Mouse (Mus musculus) heart, embryonic 16.5 days (tissue): ENCODE data around the gene Aox1. TPM values are rescaled to one million over a fixed set of nuclear protein-coding genes. Genes with fewer than 3 reads are reported as not detected.
"Not testable (repeated sequence)": the region's sequence is repeated elsewhere in the genome, so short reads cannot be mapped to it uniquely, and the experiment has no call there.

Experiments
- ATAC-seq: fragments of 200-750 bp; cut with Nextera tagmentation; replicated peaks from 2 replicates; pipeline ENCODE4 v1.8.0; 2017; ENCODE audit warnings: moderate number of reproducible peaks; ENCODE audit not compliant: insufficient read depth, low FRiP score; ENCODE audit errors: extremely low read depth
- H3K27ac ChIP-seq: fragments of 300-500 bp; sonication (generic); 2 replicates; pipeline ENCODE4 v1.5.1; 2014; ENCODE audit warnings: mild to moderate bottlenecking, low read length, control low read depth, moderate library complexity
- H3K27me3 ChIP-seq: fragments of 300-500 bp; sonication (generic); 2 replicates; pipeline ENCODE4 v1.6.1; 2014; ENCODE audit warnings: low read length, mixed read lengths; ENCODE audit not compliant: control insufficient read depth, insufficient read depth
- H3K36me3 ChIP-seq: fragments of 300-500 bp; sonication (generic); 2 replicates; pipeline ENCODE4 v1.6.1; 2014; ENCODE audit not compliant: control insufficient read depth, insufficient read depth
- H3K4me1 ChIP-seq: fragments of 300-500 bp; sonication (generic); 2 replicates; pipeline ENCODE4 v1.6.1; 2014; ENCODE audit warnings: low read length, mixed read lengths; ENCODE audit not compliant: control insufficient read depth, insufficient read depth
- H3K4me2 ChIP-seq: fragments of 300-500 bp; sonication (generic); 2 replicates; pipeline ENCODE4 v1.6.1; 2014; ENCODE audit warnings: low read depth, mild to moderate bottlenecking, control low read depth, low read length
- H3K4me3 ChIP-seq: fragments of 300-500 bp; sonication (generic); 2 replicates; pipeline ENCODE4 v1.5.1; 2014; ENCODE audit warnings: mild to moderate bottlenecking, control low read depth, low read length
- H3K9ac ChIP-seq: fragments of 300-500 bp; sonication (generic); 2 replicates; pipeline ENCODE4 v1.6.1; 2014; ENCODE audit warnings: low read length, control low read depth
- H3K9me3 ChIP-seq: fragments of 300-500 bp; sonication (generic); replicated peaks from 2 replicates; pipeline ENCODE4 v1.6.1; 2016; ENCODE audit warnings: low read length; ENCODE audit not compliant: control insufficient read depth
- WGBS: fragments of 180-500 bp; shearing (Covaris S2); extraction: QIAGEN DNeasy Blood & Tissue Kit; methylation state at CpG from one replicate; pipeline ENCODE4 v1.1.7; 2014; 5-methylcytosine and 5-hydroxymethylcytosine counted together
- polyA plus RNA-seq: library from polyadenylated mRNA; unstranded; fragments of >200 nt; fragmentation: Nextera tagmentation; extraction: Ambion mirVana; gene quantifications from 2 replicates; pipeline ENCODE4 v1.2.1, GENCODE M21; 2015

Aox1 gene
- polyA plus RNA-seq = 0.81 and 0.85 TPM in 2 replicates

DNA sequence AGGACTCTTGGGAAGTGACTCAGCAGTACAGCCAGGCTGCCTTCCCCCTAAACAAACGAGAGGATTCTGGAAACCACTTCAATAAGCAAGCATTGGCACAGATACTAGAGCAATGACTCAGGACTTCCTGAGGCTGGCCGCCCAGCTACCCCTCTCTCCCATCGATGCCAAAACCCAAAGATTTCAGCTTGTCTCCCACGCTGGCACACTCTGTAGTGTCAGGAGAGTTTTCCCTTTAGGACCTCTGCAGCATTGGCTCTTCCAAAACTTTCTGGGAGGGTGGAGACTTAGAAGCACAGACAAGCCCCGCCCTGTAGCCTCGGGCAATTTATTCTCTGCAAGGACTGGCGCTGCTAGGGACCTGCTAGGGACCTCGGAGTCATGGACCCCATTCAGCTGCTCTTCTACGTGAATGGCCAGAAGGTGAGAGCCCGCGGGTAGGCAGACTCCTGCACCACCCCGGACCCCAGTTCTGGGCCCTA, at the start of gene Aox1:
Gene Aox1 (plus strand): TSS at position 296 of the 482 bp plus-strand sequence.
- peak within 1 kb of the TSS; percentile 57 for H3K9ac ChIP-seq
- peaks cover under 1% of the 10 kb centered on the region; the same call in 1 of the 2 replicates for H3K36me3 ChIP-seq
- H3K4me2 ChIP-seq = peak within 1 kb of the TSS; percentile 77
- 7% methylated on average over 12 of the region's 12 CpGs for WGBS
- H3K27ac ChIP-seq = peak within 1 kb of the TSS; percentile 80
- no peaks in the 10 kb centered on the region for H3K27me3 ChIP-seq
- peak within 1 kb of the TSS; percentile 49 for H3K4me3 ChIP-seq
- H3K9me3 ChIP-seq = no peaks in the 10 kb centered on the region
- ATAC-seq = peak; percentile 61
- H3K4me1 ChIP-seq = peaks cover 29% of the 10 kb centered on the region

DNA sequence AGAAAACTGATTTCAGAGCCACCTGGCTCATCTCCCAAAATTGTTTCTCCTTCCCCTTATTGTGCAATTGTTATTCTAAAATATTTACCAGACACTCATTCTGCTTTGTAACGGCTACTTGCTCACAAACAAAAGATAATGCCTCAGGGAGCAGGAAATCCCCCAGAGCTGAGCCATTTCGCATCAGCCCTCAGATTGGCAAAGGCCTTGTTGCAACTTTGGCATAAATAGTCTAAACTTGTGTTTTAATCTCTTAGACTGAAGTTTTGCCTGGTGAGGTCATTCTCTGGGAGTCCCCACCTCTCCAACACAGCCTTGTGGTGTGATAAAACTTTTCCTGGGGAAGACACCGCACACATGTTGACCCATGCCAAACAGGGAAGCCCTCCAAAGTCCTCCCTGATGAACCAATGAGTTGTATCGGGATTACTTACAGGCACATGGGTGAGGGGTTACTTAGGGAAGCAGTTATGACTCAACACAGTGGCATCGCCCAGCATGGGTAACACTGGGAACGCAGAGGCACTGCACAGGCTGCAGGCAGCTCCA, 40.6 kb upstream of the Aox1 start:
- Histone ChIP-seq H3K9ac (no peak overlapping the region), H3K27me3 (no peaks in the 10 kb centered on the region), H3K4me3 (no peak overlapping the region), H3K27ac (peak overlapping the region; percentile 15; the same call in 1 of the 2 replicates), H3K9me3 (no peaks in the 10 kb centered on the region), H3K4me1 (no peaks in the 10 kb centered on the region), H3K36me3 (no peaks in the 10 kb centered on the region), H3K4me2 (no peak overlapping the region)
- ATAC-seq = peak; percentile 32; the same call in 1 of the 2 replicates
- WGBS = 55% methylated on average over 6 of the region's 6 CpGs

DNA sequence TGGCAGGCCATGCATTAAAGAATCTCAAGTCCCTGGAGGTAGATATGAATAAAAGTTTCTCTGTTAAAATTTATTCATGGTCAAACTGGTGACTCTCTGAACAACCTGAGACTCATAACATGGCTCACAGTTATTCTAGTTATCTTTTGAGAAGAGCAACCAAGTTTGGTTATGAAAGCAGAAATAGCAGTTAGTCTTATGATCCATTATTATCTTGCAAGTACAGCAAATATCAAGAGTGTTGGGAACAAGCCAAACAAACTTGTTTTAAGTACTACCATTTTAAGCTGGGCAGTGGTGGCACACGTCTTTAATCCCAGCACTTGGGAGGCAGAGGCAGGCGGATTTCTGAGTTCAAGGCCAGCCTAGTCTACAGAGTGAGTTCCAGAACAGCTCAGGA, 38.5 kb upstream of the Aox1 start:
- Histone ChIP-seq H3K4me3 (no peak overlapping the region), H3K4me2 (no peak overlapping the region), H3K9ac (no peak overlapping the region), H3K27me3 (no peaks in the 10 kb centered on the region), H3K27ac (no peak overlapping the region), H3K4me1 (0 out of 2 replicates have a peak, but pooled peaks cover under 1% of the 10 kb centered on the region), H3K36me3 (no peaks in the 10 kb centered on the region), H3K9me3 (no peaks in the 10 kb centered on the region)
- WGBS = 60% methylated on average over 2 of the region's 2 CpGs
- ATAC-seq = no peak

DNA sequence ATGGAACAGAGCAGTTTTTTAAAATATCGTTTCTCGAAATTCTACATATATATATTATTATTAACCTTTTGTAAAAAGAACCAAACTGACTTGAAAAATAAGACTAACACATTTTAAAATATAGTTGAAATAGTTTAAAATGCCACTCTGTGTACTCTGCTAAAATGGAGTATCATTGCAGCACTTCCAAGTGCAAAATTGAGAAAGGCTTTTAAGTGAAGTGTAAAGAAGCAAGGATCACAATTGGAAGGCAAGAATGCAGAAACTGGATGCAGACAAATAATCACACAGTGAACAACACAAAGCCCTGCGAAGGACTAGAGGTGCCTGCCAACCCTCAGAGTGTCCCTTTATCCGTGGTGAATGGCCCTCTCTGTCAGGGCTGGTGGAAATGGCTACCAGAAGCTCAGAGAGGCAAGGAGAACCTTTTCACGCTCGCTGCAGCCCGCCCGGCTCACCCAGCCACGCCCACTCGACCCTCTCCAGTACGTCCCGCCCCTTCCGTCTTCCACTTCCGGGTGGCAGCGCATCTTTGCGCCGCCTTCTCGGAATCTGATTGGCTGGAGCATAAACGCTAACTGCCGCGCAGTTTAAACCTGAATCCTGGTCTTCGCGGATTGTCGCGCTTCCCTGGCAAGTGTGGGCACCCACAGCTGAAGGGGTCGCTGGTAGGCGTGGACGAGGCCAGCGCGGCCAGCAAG, 34.1 kb upstream of the Aox1 start, which contains the start of gene Sgo2a:
Gene Sgo2a (plus strand): TSS at position 540 of the 701 bp plus-strand sequence.
- H3K4me2 ChIP-seq = peak within 1 kb of the TSS; percentile 64
- H3K4me1 ChIP-seq = peaks cover 19% of the 10 kb centered on the region
- ATAC-seq = peak; percentile 99
- peak within 1 kb of the TSS; percentile 77 for H3K27ac ChIP-seq
- peak within 1 kb of the TSS; percentile 86 for H3K9ac ChIP-seq
- H3K36me3 ChIP-seq = no peaks in the 10 kb centered on the region
- H3K27me3 ChIP-seq = no peaks in the 10 kb centered on the region
- 6% methylated on average over 30 of the region's 30 CpGs for WGBS
- H3K9me3 ChIP-seq = no peaks in the 10 kb centered on the region
- peak within 1 kb of the TSS; percentile 100 for H3K4me3 ChIP-seq

DNA sequence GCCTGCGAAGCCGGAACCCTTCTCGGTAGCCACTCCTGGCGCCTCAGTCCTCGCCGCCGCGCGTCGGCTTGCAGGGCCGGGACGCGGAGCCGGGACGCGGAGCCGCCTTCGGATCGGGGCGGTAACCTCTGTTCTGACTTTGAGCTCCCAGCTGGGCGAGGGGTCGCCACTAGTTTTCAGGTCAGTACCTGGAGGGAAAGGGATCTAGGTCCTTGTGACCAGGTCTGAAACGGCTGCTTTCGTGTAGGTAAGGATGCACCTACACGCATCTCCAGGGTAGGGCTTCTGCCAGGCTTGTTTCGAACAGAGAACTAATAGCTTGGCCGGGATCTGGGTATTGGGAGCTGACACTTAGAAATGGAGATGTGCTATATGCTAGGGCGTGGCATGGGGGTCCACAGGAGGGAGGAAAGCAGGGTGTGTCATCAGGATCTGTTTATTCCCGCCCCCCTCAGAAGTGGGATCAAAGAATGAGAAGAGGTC, 33.6 kb upstream of the Aox1 start:
- peaks cover 19% of the 10 kb centered on the region for H3K4me1 ChIP-seq
- H3K36me3 ChIP-seq = no peaks in the 10 kb centered on the region
- H3K4me3 ChIP-seq = peak overlapping the region; percentile 100
- no peaks in the 10 kb centered on the region for H3K27me3 ChIP-seq
- under 1% methylated on average over 29 of the region's 29 CpGs for WGBS
- H3K9ac ChIP-seq = peak overlapping the region; percentile 86
- no peaks in the 10 kb centered on the region for H3K9me3 ChIP-seq
- ATAC-seq = peak; percentile 52
- H3K4me2 ChIP-seq = peak overlapping the region; percentile 64
- peak overlapping the region; percentile 77 for H3K27ac ChIP-seq

DNA sequence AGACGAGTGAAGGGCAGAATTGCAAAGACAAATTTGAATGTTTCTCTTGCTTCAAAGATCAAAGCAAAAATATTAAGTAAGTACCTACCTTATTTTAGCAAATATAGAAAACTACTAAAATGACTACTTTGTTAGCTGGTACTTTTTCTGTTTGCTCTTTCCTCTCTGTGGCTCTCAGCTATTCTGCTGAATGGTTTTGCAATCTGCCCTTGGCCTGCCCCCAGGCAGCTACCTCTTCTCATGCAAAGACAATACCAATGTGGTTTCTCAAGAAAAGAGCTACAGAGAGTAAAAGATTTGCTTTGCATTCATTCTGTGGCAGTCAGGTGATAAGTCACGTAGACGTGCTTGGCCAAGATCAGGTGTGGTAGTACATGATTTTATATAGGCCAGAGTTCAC, 31.6 kb upstream of the Aox1 start:
- H3K9me3 ChIP-seq = no peaks in the 10 kb centered on the region
- no peak for ATAC-seq
- no peaks in the 10 kb centered on the region for H3K27me3 ChIP-seq
- WGBS = 81% methylated on average over 3 of the region's 3 CpGs
- no peak overlapping the region for H3K4me3 ChIP-seq
- H3K27ac ChIP-seq = no peak overlapping the region; the same call in 1 of the 2 replicates
- H3K4me1 ChIP-seq = peaks cover 19% of the 10 kb centered on the region
- peak overlapping the region; percentile 64; the same call in 1 of the 2 replicates for H3K4me2 ChIP-seq
- H3K9ac ChIP-seq = no peak overlapping the region
- no peaks in the 10 kb centered on the region for H3K36me3 ChIP-seq

DNA sequence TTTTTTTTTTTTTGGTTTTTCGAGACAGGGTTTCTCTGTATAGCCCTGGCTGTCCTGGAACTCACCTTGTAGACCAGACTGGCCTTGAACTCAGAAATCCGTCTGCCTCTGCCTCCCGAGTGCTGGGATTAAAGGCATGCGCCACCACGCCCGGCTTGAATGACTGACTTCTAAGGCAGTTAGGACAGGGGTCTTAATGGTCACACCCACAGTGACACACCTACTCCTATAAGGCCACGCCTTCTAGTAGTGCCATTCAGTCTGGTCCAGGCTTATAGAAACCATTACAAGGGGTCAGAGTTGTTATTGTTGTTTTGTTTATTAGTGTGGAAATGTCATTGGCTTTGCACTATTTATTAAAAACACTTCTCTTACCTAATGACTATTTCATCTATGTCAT, 23.3 kb upstream of the Aox1 start:
- H3K9ac ChIP-seq, H3K9me3 ChIP-seq, H3K4me1 ChIP-seq, ATAC-seq, H3K27me3 ChIP-seq, H3K4me3 ChIP-seq, H3K27ac ChIP-seq, H3K4me2 ChIP-seq: not testable (repeated sequence)
- peaks cover 16% of the 10 kb centered on the region for H3K36me3 ChIP-seq
- WGBS = 96% methylated on average over 6 of the region's 7 CpGs

DNA sequence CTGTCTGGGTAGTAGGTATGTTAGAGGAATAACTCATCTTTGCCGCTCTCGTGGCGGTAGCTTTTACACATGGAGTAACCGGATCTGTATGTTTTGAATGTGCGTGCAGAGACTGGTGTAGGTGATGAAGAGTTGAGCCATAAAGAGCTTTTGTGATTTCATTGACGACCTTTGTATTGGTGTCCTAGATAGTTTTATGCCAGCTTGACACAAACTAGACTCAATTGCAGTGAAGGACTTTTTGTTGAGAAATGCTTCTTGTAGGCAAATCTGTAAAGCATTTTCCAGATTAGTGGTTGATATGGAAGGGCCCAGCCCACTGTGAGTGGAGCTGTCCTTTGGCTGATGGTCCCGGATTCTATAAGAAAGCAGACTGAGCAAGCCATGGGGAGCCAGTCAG, 10.9 kb upstream of the Aox1 start, which contains the start of gene Kctd18:
Gene Kctd18 (minus strand): TSS at position 101 of the 400 bp plus-strand sequence.
- Histone ChIP-seq H3K4me2 (no peak within 1 kb of the TSS), H3K4me3 (no peak within 1 kb of the TSS), H3K27ac (no peak within 1 kb of the TSS), H3K9ac (no peak within 1 kb of the TSS), H3K9me3 (no peaks in the 10 kb centered on the region), H3K36me3 (peaks cover 38% of the 10 kb centered on the region), H3K4me1 (no peaks in the 10 kb centered on the region), H3K27me3 (no peaks in the 10 kb centered on the region)
- 97% methylated on average over 7 of the region's 7 CpGs for WGBS
- ATAC-seq = no peak

DNA sequence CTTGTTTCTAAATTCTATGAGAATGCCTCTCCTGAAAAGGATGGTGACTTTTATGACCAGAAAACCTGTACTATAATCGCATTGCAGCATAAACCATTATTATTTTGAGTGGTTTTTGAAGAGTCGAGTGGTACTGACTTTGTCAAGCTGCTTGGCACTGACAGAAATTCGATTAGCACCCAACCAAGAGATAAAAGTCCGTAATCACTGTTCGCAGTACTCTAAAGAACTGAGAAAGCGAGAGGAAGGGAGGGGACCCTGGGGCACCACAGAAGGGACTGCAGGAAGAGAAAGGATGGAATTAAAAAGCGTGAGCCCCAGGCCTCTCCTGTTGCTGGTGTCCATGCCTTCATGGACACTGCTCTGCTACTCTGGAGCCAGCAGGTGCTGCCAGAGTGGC, 2.0 kb upstream of the Aox1 start:
- Histone ChIP-seq H3K9ac (0 out of 2 replicates have a peak overlapping the region, but pooled peaks have one; percentile 9), H3K4me1 (peaks cover 29% of the 10 kb centered on the region), H3K27me3 (no peaks in the 10 kb centered on the region), H3K9me3 (no peaks in the 10 kb centered on the region), H3K4me3 (no peak overlapping the region), H3K36me3 (peaks cover 7% of the 10 kb centered on the region), H3K4me2 (peak overlapping the region; percentile 17; the same call in 1 of the 2 replicates), H3K27ac (no peak overlapping the region)
- no peak for ATAC-seq
- 31% methylated on average over 7 of the region's 7 CpGs for WGBS
